Mouse (Mus musculus): ENCODE data around the gene Dnah5. TPM values are rescaled to one million over a fixed set of nuclear protein-coding genes. Genes with fewer than 3 reads are reported as not detected.
A peak's percentile ranks its signal among the peaks of the same experiment; 100 is the strongest.

Dnah5 gene
- polyA plus RNA-seq, 1 experiment from 2014 or later: 0.23 TPM

DNA sequence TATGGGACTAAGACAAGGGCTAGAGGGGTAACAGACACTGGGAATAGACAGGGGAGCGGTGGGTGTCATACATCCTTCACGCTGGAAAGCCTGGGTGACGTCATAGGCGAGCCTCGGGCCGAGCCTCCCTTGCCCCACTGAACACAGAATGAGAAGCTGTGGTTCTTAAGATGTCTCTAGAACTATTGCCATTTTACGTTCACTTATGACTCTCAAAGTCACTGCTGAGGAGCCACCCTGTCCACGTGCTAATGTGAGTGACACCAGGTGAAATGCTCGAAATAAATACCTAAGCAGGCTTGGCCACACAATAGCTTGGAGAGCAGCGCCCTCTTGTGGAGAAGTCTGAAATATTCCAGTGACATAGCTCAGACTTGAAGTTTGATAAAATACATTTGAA, 21.7 kb upstream of the Dnah5 start:
- no peaks in the 10 kb centered on the region for H3K4me1 ChIP-seq (ENCODE audit: control insufficient read depth, insufficient read depth, low read length)
- ATAC-seq: peak; percentile 87
- peak overlapping the region; percentile 56 for H3K4me2 ChIP-seq (ENCODE audit: low read length)
- no peaks in the 10 kb centered on the region for H3K36me3 ChIP-seq (ENCODE audit: control insufficient read depth, insufficient read depth, low read length)
- no peaks in the 10 kb centered on the region for H3K9me3 ChIP-seq (replicated peaks; ENCODE audit: control insufficient read depth, low read length)
- H3K9ac ChIP-seq (ENCODE audit: low read length): peak overlapping the region; percentile 14; the same call in 1 of the 2 replicates
- 13% methylated on average over 10 of the region's 10 CpGs for WGBS
- H3K27me3 ChIP-seq (replicated peaks; ENCODE audit: control insufficient read depth, insufficient read depth, low read length): no peaks in the 10 kb centered on the region
- H3K4me3 ChIP-seq (ENCODE audit: low read depth, low read length): peak overlapping the region; percentile 31
- no peak overlapping the region for H3K27ac ChIP-seq (ENCODE audit: low read depth, low read length)
- peak; percentile 87 for DNase-seq (ENCODE audit: low spot score)

DNA sequence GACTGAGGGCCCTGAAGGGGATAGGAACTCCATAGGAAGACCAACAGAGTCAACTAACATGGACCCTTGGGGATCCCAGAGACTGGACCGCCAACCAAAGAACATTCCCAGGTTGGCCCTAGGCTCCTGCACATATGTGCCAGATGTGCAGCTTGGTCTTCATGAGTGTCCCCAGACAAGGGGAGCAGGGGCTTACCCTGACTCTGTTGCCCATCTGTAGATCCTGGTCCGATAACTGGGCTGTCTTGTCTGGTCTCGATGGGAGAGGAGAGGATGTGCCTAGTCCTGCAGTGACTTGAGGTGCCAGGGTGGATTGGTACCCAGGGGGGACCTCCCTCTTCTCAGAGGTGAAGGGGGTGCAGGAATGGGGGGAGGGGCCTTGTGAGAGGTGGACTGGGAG, 21.0 kb upstream of the Dnah5 start:
- no peaks in the 10 kb centered on the region for H3K4me1 ChIP-seq (ENCODE audit: control insufficient read depth, insufficient read depth, low read length)
- no peaks in the 10 kb centered on the region for H3K36me3 ChIP-seq (ENCODE audit: control insufficient read depth, insufficient read depth, low read length)
- H3K27ac ChIP-seq (ENCODE audit: low read depth, low read length): no peak overlapping the region
- no peak overlapping the region for H3K9ac ChIP-seq (ENCODE audit: low read length)
- no peak for DNase-seq (ENCODE audit: low spot score)
- peak; percentile 28; the same call in 1 of the 2 replicates for ATAC-seq
- no peak overlapping the region for H3K4me2 ChIP-seq (ENCODE audit: low read length)
- 73% methylated on average over 3 of the region's 3 CpGs for WGBS
- H3K4me3 ChIP-seq (ENCODE audit: low read depth, low read length): no peak overlapping the region
- H3K9me3 ChIP-seq (replicated peaks; ENCODE audit: control insufficient read depth, low read length): no peaks in the 10 kb centered on the region
- H3K27me3 ChIP-seq (replicated peaks; ENCODE audit: control insufficient read depth, insufficient read depth, low read length): no peaks in the 10 kb centered on the region

GRCm38 (mm10) chr15:28187472-28188360, 15.8 kb upstream of the Dnah5 start:
- Histone ChIP-seq H3K4me3 (ENCODE audit: low read depth, low read length) (no peak overlapping the region), H3K9ac (ENCODE audit: low read length) (no peak overlapping the region), H3K4me2 (ENCODE audit: low read length) (peak overlapping the region; percentile 28; the same call in 1 of the 2 replicates), H3K27ac (ENCODE audit: low read depth, low read length) (no peak overlapping the region), H3K27me3 (replicated peaks; ENCODE audit: control insufficient read depth, insufficient read depth, low read length) (no peaks in the 10 kb centered on the region), H3K36me3 (ENCODE audit: control insufficient read depth, insufficient read depth, low read length) (no peaks in the 10 kb centered on the region), H3K9me3 (replicated peaks; ENCODE audit: control insufficient read depth, low read length) (no peaks in the 10 kb centered on the region), H3K4me1 (ENCODE audit: control insufficient read depth, insufficient read depth, low read length) (no peaks in the 10 kb centered on the region)
- DNase-seq (ENCODE audit: low spot score): peak; percentile 81
- WGBS: 27% methylated on average over 22 of the region's 22 CpGs
- ATAC-seq: peak; percentile 87

DNA sequence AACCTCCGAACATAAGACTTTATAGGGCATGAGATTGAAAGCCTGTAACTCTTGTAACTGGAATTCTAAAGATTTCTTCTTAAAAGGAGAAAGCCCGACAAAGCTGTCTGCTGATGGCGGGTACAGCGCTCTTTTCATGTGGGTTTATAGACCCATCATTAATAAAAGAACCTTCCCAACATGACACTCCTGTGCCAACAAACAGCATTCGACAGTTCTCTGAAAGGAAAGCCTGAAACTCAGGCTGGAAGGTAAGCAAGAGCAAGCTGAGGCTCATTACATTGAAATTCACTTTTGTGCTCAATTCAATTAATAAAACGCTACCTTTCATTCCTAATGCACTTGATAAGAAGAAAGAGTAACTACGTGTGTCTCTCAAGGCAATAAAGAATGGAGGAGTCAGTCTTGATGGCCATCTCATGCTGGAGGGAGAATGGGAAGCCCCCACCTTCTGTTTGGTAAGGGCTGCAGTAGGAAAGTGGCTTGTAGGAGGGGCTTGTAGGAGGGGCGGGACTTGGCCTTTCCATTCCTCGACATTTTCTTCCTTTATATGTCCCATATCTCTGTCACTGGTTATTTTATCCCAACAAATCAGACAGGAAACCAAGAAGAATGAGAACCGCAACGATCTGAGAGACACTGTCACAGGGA, 15.1 kb upstream of the Dnah5 start:
- DNase-seq (ENCODE audit: low spot score) (no peak), ATAC-seq (peak; percentile 48)
- H3K27me3 ChIP-seq (replicated peaks; ENCODE audit: control insufficient read depth, insufficient read depth, low read length): no peaks in the 10 kb centered on the region
- WGBS: 58% methylated on average over 11 of the region's 11 CpGs
- H3K4me2 ChIP-seq (ENCODE audit: low read length): no peak overlapping the region; the same call in 1 of the 2 replicates
- H3K36me3 ChIP-seq (ENCODE audit: control insufficient read depth, insufficient read depth, low read length): no peaks in the 10 kb centered on the region
- H3K27ac ChIP-seq (ENCODE audit: low read depth, low read length): no peak overlapping the region
- H3K4me3 ChIP-seq (ENCODE audit: low read depth, low read length): no peak overlapping the region
- H3K4me1 ChIP-seq (ENCODE audit: control insufficient read depth, insufficient read depth, low read length): no peaks in the 10 kb centered on the region
- H3K9ac ChIP-seq (ENCODE audit: low read length): no peak overlapping the region
- no peaks in the 10 kb centered on the region for H3K9me3 ChIP-seq (replicated peaks; ENCODE audit: control insufficient read depth, low read length)

DNA sequence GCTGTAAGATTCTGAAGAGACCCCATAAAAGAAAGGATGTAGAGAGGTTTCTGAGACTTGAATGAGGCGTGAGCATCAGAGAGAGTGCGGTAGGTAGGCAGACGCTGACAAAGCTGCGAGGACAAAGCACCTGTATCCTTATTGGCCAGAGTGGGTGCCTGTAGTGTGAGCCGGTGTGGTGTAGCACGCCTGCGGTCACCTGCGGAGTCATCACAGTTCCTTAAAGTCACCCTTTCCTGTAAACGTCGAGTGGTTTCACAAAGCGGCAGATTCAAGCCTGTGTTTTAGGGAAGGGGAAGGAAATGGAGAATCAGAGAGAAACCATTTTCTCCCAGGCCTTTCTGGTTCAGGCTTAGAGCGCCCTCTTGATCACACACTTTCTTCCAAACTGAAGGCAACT, 13.9 kb upstream of the Dnah5 start:
- WGBS: 42% methylated on average over 12 of the region's 12 CpGs
- H3K4me1 ChIP-seq (ENCODE audit: control insufficient read depth, insufficient read depth, low read length): no peaks in the 10 kb centered on the region
- H3K9ac ChIP-seq (ENCODE audit: low read length): no peak overlapping the region
- no peak overlapping the region for H3K4me2 ChIP-seq (ENCODE audit: low read length)
- H3K4me3 ChIP-seq (ENCODE audit: low read depth, low read length): no peak overlapping the region
- H3K27ac ChIP-seq (ENCODE audit: low read depth, low read length): no peak overlapping the region
- ATAC-seq (no peak), DNase-seq (ENCODE audit: low spot score) (no peak)
- H3K36me3 ChIP-seq (ENCODE audit: control insufficient read depth, insufficient read depth, low read length): no peaks in the 10 kb centered on the region
- no peaks in the 10 kb centered on the region for H3K9me3 ChIP-seq (replicated peaks; ENCODE audit: control insufficient read depth, low read length)
- H3K27me3 ChIP-seq (replicated peaks; ENCODE audit: control insufficient read depth, insufficient read depth, low read length): no peaks in the 10 kb centered on the region

DNA sequence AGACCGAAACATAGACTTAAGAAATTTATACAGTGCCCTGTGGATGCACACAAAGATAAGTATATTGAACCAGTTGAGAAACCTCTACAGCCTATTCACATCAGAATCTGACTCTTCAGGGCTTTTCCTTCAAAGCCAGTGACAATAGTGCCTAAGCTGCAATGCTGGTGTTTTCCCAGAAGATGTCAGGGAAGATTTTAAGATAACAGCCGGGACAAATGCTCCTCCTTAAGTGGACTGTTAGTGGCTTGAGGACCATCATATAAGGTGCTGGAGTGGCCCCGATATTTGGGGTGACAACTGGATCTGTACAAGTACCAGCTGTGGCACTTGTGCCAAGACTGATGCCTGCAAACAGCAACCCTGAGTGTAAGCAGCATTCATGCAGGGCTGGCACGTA, 4.9 kb upstream of the Dnah5 start:
- Histone ChIP-seq H3K27me3 (replicated peaks; ENCODE audit: control insufficient read depth, insufficient read depth, low read length) (peaks cover 5% of the 10 kb centered on the region; the same call in 1 of the 2 replicates), H3K9ac (ENCODE audit: low read length) (no peak overlapping the region), H3K4me2 (ENCODE audit: low read length) (no peak overlapping the region), H3K4me3 (ENCODE audit: low read depth, low read length) (no peak overlapping the region), H3K36me3 (ENCODE audit: control insufficient read depth, insufficient read depth, low read length) (no peaks in the 10 kb centered on the region), H3K9me3 (replicated peaks; ENCODE audit: control insufficient read depth, low read length) (no peaks in the 10 kb centered on the region), H3K27ac (ENCODE audit: low read depth, low read length) (no peak overlapping the region), H3K4me1 (ENCODE audit: control insufficient read depth, insufficient read depth, low read length) (peaks cover 6% of the 10 kb centered on the region; the same call in 1 of the 2 replicates)
- 73% methylated on average over 4 of the region's 4 CpGs for WGBS
- ATAC-seq (no peak), DNase-seq (ENCODE audit: low spot score) (no peak)

- ATAC-seq (no peak), DNase-seq (ENCODE audit: low spot score) (no peak)
- Histone ChIP-seq H3K9me3 (replicated peaks; ENCODE audit: control insufficient read depth, low read length) (no peaks in the 10 kb centered on the region), H3K27ac (ENCODE audit: low read depth, low read length) (no peak overlapping the region), H3K36me3 (ENCODE audit: control insufficient read depth, insufficient read depth, low read length) (no peaks in the 10 kb centered on the region), H3K4me1 (ENCODE audit: control insufficient read depth, insufficient read depth, low read length) (peaks cover 6% of the 10 kb centered on the region; the same call in 1 of the 2 replicates), H3K4me3 (ENCODE audit: low read depth, low read length) (no peak overlapping the region), H3K9ac (ENCODE audit: low read length) (no peak overlapping the region), H3K27me3 (replicated peaks; ENCODE audit: control insufficient read depth, insufficient read depth, low read length) (peaks cover 16% of the 10 kb centered on the region; the same call in 1 of the 2 replicates), H3K4me2 (ENCODE audit: low read length) (no peak overlapping the region)
- 77% methylated on average over 3 of the region's 3 CpGs for WGBS
Measured at GRCm38 (mm10) chr15:28204626-28205025, 1.1 kb downstream of the Dnah5 start.

DNA sequence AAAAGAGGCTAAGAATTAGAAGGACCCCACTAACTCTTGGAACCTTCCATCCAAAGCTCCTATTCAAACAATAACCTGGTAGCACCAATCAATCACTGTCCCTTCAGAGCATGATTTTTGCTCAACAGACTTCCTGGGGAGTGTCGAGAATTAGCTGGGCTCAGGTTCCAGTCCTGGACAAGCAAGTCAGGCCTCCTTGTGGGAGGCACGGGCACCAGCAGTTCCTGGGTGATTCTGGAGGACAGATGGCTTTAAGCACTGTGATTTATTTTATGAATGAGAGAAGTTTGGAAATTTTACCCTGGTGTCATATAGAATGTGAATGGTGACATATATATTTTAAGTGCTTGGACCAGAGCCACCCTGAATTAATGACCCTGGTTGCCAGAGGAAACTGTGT, 4.0 kb downstream of the Dnah5 start:
- ATAC-seq (no peak), DNase-seq (ENCODE audit: low spot score) (no peak)
- H3K27me3 ChIP-seq (replicated peaks; ENCODE audit: control insufficient read depth, insufficient read depth, low read length): 0 out of 2 replicates have a peak, but pooled peaks cover 11% of the 10 kb centered on the region
- H3K9ac ChIP-seq (ENCODE audit: low read length): no peak overlapping the region
- no peak overlapping the region for H3K4me2 ChIP-seq (ENCODE audit: low read length)
- no peak overlapping the region for H3K4me3 ChIP-seq (ENCODE audit: low read depth, low read length)
- no peak overlapping the region for H3K27ac ChIP-seq (ENCODE audit: low read depth, low read length)
- no peaks in the 10 kb centered on the region for H3K36me3 ChIP-seq (ENCODE audit: control insufficient read depth, insufficient read depth, low read length)
- WGBS: 77% methylated on average over 2 of the region's 2 CpGs
- no peaks in the 10 kb centered on the region for H3K9me3 ChIP-seq (replicated peaks; ENCODE audit: control insufficient read depth, low read length)
- peaks cover 6% of the 10 kb centered on the region; the same call in 1 of the 2 replicates for H3K4me1 ChIP-seq (ENCODE audit: control insufficient read depth, insufficient read depth, low read length)

DNA sequence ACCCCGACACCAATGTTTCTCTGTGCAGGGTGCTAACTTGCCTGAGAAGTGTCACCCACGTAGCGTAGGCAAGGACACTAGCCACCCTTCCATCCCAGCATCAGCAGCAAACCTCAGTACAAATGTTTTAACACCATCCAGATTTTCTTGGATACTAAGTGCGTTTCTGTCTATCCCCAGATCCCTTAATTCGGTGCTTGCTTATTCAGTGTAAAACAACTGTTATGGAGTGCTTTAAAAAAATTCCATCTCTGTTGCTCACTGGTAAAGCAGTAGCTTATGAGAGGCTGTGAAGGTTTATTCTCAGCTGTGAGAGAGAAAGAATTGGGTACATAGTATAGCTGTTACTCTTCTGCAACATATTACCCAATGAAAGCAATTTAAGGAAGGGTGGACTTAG, 9.5 kb downstream of the Dnah5 start:
- ATAC-seq (no peak), DNase-seq (ENCODE audit: low spot score) (no peak)
- Histone ChIP-seq H3K4me1 (ENCODE audit: control insufficient read depth, insufficient read depth, low read length) (no peaks in the 10 kb centered on the region), H3K27ac (ENCODE audit: low read depth, low read length) (no peak overlapping the region), H3K9ac (ENCODE audit: low read length) (no peak overlapping the region), H3K36me3 (ENCODE audit: control insufficient read depth, insufficient read depth, low read length) (no peaks in the 10 kb centered on the region), H3K4me3 (ENCODE audit: low read depth, low read length) (no peak overlapping the region), H3K9me3 (replicated peaks; ENCODE audit: control insufficient read depth, low read length) (no peaks in the 10 kb centered on the region), H3K4me2 (ENCODE audit: low read length) (no peak overlapping the region), H3K27me3 (replicated peaks; ENCODE audit: control insufficient read depth, insufficient read depth, low read length) (0 out of 2 replicates have a peak, but pooled peaks cover 5% of the 10 kb centered on the region)
- 90% methylated on average over 5 of the region's 5 CpGs for WGBS
